Mouse (Mus musculus): ENCODE results near the gene Zcrb1.
"Not testable (repeated sequence)": the region's sequence is repeated elsewhere in the genome, so short reads cannot be mapped to it uniquely, and the experiment has no call there.

Zcrb1 gene

DNA sequence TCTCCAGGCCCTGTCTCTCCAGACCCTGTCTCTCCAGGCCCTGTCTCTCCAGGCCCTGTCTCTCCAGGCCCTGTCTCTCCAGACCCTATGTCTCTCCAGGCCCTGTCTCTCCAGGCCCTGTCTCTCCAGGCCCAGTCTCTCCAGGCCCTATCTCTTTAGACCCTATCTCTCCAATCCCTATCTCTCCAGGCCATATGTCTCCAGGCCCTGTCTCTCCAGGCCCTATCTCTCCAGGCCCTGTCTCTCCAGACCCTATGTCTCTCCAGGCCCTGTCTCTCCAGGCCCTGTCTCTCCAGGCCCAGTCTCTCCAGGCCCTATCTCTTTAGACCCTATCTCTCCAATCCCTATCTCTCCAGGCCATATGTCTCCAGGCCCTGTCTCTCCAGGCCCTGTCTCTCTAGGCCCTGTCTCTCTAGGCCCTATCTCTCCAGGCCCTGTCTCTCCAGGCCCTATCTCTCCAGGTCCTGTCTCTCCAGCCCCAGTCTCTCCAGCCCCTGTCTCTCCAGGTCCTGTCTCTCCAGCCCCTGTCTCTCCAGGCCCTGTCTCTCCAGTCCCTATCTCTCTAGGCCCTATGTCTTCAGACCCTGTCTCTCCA, 25.5 kb downstream of the Zcrb1 start:
- in situ Hi-C loops (cut with MboI, MseI) = not testable (repeated sequence)

DNA sequence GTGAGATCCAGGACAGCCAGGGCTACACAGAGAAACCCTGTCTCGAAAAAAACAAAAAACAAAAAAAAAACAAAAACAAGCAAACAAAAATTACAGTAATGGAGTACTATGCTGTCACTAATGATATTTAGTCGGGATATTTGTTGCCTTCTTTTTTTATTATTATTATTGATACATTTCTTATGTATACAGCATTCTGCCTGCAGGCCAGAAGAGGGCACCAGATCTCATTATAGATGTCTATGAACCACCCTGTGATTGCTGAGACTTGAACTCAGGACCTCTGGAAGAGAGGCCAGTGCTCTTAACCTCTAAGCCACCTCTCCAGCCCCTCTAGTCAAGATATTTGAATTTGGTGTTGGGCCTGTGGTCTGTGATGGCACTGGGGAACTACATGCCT, 26.3 kb downstream of the Zcrb1 start:
- in situ Hi-C loops (cut with MboI, MseI) = no loop called here

DNA sequence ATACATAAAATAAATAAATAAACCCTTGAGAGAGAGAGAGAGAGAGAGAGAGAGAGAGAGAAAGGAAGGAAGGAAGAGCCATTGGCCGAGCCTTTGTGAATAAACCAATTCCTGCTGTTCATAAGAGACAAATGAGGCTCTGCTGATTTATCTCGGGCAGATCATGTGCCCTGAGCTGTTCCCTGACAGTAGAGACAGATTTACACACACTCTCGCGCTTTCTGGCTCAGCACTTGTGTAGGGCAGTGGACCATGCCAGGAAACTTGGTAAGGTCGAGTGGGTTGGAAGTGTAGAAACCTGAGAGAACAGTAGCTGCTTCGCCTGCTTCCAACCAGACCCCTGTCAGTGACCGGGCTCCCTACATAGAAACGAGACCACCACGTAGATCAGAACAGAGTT, 29.6 kb downstream of the Zcrb1 start:
- in situ Hi-C loops (cut with MboI, MseI) = loop anchor here (10.0 kb wide), 1 partner anchor 1746 kb away; no protein-coding TSS in a partner anchor

DNA sequence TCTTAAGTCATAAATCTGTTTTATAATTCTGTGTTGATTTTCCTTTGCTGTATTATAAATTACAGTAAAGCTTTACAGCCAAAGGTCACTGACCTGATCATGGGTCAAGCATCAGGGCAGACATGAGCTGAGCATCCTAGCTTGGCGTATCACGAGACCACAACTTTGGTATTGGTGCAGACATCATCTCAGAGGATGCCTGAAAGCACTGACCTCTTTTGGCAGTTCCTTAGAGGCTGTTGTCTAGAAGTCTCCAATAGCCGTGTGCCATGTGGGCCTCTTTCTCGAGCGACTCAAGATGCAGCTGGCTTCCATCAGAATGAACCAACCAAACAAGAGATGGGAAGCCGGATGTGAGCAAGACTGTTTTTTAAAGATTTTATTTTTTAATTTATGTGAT, 32.6 kb downstream of the Zcrb1 start:
- in situ Hi-C loops (cut with MboI, MseI) = loop anchor here (10.0 kb wide), 1 partner anchor 1749 kb away; no protein-coding TSS in a partner anchor

DNA sequence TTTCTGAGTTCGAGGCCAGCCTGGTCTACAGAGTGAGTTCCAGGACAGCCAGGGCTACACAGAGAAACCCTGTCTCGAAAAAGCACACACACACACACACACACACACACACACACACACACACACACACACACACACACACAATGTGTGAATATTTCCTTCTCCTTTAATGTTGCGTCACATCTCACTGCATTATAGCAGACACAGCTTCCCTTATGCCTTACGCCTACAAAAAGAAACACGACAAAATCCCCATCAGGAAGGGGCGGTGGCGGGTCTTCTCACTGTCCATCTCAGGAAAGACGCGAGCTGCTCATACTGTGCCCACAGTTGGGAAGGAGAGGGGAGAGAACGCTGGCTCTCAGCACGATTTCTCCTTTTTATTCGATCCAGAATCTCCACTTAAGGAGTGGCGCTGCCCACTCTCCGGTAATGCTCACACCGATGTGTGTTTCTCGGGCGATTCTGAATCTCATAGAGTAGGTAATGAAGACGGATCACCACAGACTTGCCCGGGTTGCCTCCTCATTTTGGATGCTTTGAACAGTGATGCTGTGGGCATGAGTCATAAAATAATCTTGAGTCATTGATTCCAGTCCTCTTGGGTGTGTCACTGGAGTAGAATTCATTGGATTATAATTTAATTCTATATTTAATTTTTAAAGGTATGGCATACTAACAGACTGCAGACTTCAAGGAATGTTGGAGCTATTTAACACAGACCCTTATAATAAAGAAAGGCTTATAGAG, 39.6 kb downstream of the Zcrb1 start:
- in situ Hi-C loops (cut with MboI, MseI) = no loop called here

DNA sequence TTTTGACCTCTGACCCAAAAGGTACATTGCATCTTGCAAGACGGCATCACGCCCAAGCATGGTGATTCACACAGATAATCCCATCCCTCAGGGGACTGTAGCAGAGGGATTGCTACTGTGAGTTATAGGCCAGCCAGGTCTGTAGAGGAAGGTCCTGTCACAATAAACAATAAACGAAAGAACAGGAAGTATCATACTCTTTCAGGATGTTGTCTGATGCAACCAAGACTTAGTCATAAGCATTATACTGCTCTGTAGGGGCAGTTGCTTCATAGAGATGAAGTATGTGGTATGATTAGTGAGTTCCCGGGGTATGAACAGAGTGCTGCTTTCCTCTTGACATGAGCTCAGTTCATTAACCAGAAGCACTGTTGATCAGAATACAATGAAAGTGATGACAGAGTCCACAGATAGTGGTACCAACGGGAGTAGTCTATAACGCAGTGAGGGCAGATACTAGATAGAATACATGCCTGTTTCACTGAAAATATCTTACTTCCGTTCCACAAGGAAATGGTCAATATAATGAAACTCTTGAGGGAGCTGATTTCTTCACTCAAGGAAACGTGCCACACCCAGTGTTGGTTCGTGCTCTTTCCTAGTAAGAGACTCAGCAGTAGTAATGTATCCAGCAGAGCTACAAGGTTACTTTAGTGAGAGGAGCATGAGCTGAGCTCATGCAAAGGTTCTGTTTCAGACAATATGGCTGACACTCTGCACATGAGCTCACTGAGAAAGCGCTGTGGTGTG, 57.3 kb downstream of the Zcrb1 start:
- in situ Hi-C loops (cut with MboI, MseI) = no loop called here

DNA sequence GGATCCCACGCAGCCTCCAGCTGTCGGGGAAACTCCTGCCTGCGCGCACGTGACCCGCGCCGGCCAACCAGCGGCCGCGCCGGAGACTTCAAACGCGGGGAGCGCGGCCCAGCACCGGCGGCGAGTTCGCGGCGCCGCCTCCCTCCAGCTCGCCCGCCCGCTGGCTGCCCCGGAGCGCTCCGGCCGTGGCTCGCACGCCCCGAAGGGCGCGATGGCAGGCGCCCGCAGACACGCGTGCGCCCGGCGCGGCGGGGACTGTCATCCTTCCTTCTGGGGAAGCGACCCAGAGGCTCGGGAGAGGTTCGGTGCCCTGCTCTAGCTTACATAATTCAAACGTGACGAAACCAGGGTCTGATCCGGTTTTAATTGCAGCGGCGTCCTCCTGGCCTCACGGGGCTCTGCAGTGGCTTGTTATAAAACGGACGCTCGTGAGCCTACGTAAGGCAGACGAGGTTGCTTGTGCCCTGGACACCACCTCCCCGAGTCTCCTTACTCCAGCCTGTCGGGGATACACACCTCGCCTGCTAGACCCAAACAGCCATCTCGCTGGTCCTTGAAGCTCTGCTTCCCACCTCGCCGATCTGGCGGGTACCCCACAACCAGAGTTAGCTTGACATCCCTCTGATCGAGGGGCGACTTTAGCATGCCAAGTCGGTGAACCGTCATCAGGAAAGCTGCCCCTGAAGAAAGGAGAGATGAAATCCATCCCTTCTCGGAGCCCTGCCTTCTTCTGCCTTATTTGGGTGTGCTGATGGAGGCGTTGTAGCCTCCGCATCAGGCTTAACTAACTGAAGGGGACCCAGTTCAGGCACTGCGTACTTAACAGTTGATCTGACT, 61.0 kb downstream of the Zcrb1 start, which contains the start of gene Yaf2:
TSS of gene Yaf2 (minus strand) at position 11 of the 837 bp plus-strand sequence.
- in situ Hi-C loops (cut with MboI, MseI) = no loop called here

DNA sequence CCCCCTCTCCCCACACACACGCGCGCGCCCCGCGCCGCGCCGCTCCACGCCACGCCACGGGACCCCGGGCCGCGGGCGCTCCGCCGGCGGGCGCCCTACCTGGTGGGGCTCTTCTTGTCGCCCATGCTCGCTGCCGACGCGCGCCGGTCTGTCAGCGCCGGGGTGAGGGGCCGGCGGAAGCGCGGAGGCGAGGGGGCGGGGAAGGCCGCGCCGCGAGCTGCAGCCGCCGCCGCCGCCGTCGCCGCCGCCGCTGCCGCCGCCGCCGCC, 61.5 kb downstream of the Zcrb1 start:
- in situ Hi-C loops (cut with MboI, MseI) = no loop called here
